Comparison of ENCODE assay signal across 27 mouse cellular contexts in the genomic region with DNA sequence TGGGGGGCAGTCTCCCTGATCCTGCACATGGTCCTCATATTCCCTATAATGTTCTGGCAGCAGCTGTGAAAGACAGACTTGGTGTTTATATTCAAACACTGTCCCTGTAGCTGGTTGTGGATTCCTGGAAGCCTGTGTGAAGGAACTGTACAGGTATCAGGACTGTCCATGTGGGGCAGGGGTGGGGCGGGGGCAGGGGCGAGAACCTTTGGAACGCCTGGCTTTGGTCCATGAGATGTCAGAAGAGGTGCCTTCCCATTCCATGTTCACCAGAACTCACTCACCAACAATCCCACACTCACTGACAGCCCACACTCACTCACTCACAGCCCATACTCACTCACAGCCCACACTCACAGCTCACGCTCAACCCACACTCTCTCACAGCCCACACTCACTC.
DNase-seq lines count a peak whose midpoint lies in the region; ATAC-seq and TF ChIP-seq lines count a peak whose summit lies in the region.
"Had no signal": no experiment of that assay in that cellular context is flagged by ENCODE, and none has a peak within 500 bp of the region (broad histone marks: within the 10 kb centered on the region; RNA-seq: fewer than 3 reads in every experiment).

No protein-coding gene starts in this region.

- WGBS in kidney, adult 2 months = 93% methylated on average over 4 of the region's 4 CpGs
- WGBS in liver, adult 2 months = 64% methylated on average over 4 of the region's 4 CpGs

- TF ChIP-seq POLR2A in kidney, adult 2 months (IDR thresholded peaks at IDR 0.05; ENCODE audit: low read depth, low read length) = no peak
- no peak for TF ChIP-seq POLR2A in liver, adult 2 months (IDR thresholded peaks at IDR 0.05; ENCODE audit: extremely low read depth, insufficient read depth, low read length)

- H3K4me1 ChIP-seq in kidney, adult 2 months (ENCODE audit: control insufficient read depth, insufficient read depth, low read length) = no peaks in the 10 kb centered on the region
- peaks cover 10% of the 10 kb centered on the region; the same call in 1 of the 2 replicates for H3K4me1 ChIP-seq in liver, adult 2 months (ENCODE audit: control insufficient read depth, insufficient read depth, low read length)
- peaks cover 24% of the 10 kb centered on the region for H3K4me1 ChIP-seq in megakaryocyte, embryonic 14.5 days
- H3K4me1 ChIP-seq: embryonic facial prominence, embryonic 13.5 days; embryonic facial prominence, embryonic 15.5 days had no signal

- peak; percentile 48 for DNase-seq in heart, adult 11 months
- no peak for DNase-seq in heart, adult 18-20 months
- DNase-seq in kidney, adult 2 months = peak; percentile 2
- DNase-seq in kidney, adult 9 months = no peak
- DNase-seq in liver, adult 2 months (ENCODE audit: extremely low read depth, low read depth, low spot score) = peak; percentile 42
- DNase-seq in liver = no peak
- DNase-seq: adrenal gland, adult 2 months; adrenal gland, postnatal 10 days; adrenal gland, postnatal 25 days; B cell, adult 2 months; cerebellum, adult 11 months; cerebellum, adult 18-20 months; cerebellum, adult 8-10 months; cerebellum, adult 9-11 months; cerebellum, postnatal 14 days; cerebellum, postnatal 36 days; embryo, embryonic 11 days had no signal

- no peak overlapping the region for H3K4me3 ChIP-seq in kidney, adult 2 months (ENCODE audit: insufficient read depth, low read depth, low read length)
- H3K4me3 ChIP-seq in liver, adult 2 months (ENCODE audit: insufficient read depth, low read depth, low read length) = no peak overlapping the region
- H3K4me3 ChIP-seq in megakaryocyte, embryonic 14.5 days (replicated peaks) = peak overlapping the region; percentile 30
- H3K4me3 ChIP-seq: embryonic facial prominence, embryonic 13.5 days; embryonic facial prominence, embryonic 15.5 days; erythroblast, embryonic 14.5 days; forebrain, embryonic 10.5 days; forebrain, embryonic 12.5 days had no signal

- no peak overlapping the region for H3K27ac ChIP-seq in kidney, adult 2 months (ENCODE audit: insufficient read depth, low read depth, low read length)
- no peak overlapping the region for H3K27ac ChIP-seq in liver, adult 2 months (replicated peaks; ENCODE audit: insufficient read depth, low read depth, low read length)
- H3K27ac ChIP-seq: embryonic facial prominence, embryonic 13.5 days; embryonic facial prominence, embryonic 15.5 days; forebrain, embryonic 10.5 days; forebrain, embryonic 12.5 days had no signal

- no peaks in the 10 kb centered on the region for H3K36me3 ChIP-seq in kidney, adult 2 months (ENCODE audit: control insufficient read depth, insufficient read depth, low read length)
- H3K36me3 ChIP-seq in liver, adult 2 months (ENCODE audit: control insufficient read depth, insufficient read depth, low read length) = no peaks in the 10 kb centered on the region
- H3K36me3 ChIP-seq in megakaryocyte, embryonic 14.5 days (replicated peaks; ENCODE audit: low read length) = no peaks in the 10 kb centered on the region
- H3K36me3 ChIP-seq: embryonic facial prominence, embryonic 13.5 days; forebrain, embryonic 10.5 days; forebrain, embryonic 12.5 days had no signal

- TF ChIP-seq CTCF in kidney, adult 2 months (conservative IDR thresholded peaks at IDR 0.05; ENCODE audit: insufficient read depth, insufficient read length, low read depth, low read length) = no peak
- TF ChIP-seq CTCF in liver, adult 2 months (IDR thresholded peaks at IDR 0.05; ENCODE audit: low read depth, low read length) = no peak

- ATAC-seq in megakaryocyte, adult 5-6 weeks (ENCODE audit: poor library complexity, severe bottlenecking) = no peak
- ATAC-seq: CD4-positive, CD25-positive, alpha-beta regulatory T cell, adult 4 months; forebrain, embryonic 14.5 days had no signal

- H3K27me3 ChIP-seq in kidney, adult 2 months (replicated peaks; ENCODE audit: control insufficient read depth, insufficient read depth, low read length) = no peaks in the 10 kb centered on the region
- no peaks in the 10 kb centered on the region for H3K27me3 ChIP-seq in liver, adult 2 months (ENCODE audit: control insufficient read depth, insufficient read depth, low read length)
- H3K27me3 ChIP-seq in megakaryocyte, embryonic 14.5 days (replicated peaks) = no peaks in the 10 kb centered on the region
- H3K27me3 ChIP-seq: CH12.LX; embryonic facial prominence, embryonic 13.5 days; embryonic facial prominence, embryonic 15.5 days; forebrain, embryonic 12.5 days had no signal

- H3K9ac ChIP-seq in liver, adult 2 months (ENCODE audit: low read depth, low read length) = peak overlapping the region; percentile 1; the same call in 1 of the 2 replicates
- H3K9ac ChIP-seq: embryonic facial prominence, embryonic 13.5 days; embryonic facial prominence, embryonic 15.5 days; forebrain, embryonic 12.5 days had no signal

- H3K9me3 ChIP-seq in megakaryocyte, embryonic 14.5 days = no peaks in the 10 kb centered on the region
- H3K9me3 ChIP-seq: embryonic facial prominence, embryonic 15.5 days had no signal

- H3K79me2 ChIP-seq in liver, adult 2 months (ENCODE audit: control insufficient read depth, insufficient read depth, low read length) = no peaks in the 10 kb centered on the region

Comparison
In these comparisons a context has a peak if more than half of its experiments do, and no peak if none do; other contexts are left out.
1. DNase-seq: peak in heart, adult 11 months (single experiment), kidney, adult 2 months (single experiment) and liver, adult 2 months (single experiment); none in heart, adult 18-20 months (0 of 2), kidney, adult 9 months (single experiment) and liver (single experiment).